Mouse (Mus musculus) intestine, embryonic 14.5 days (tissue): ENCODE results near the gene Mpz. TPM values are rescaled to one million over a fixed set of nuclear protein-coding genes. Genes with fewer than 3 reads are reported as not detected.
"Not testable (repeated sequence)": the region's sequence is repeated elsewhere in the genome, so short reads cannot be mapped to it uniquely, and the experiment has no call there.

Experiments used
- ATAC-seq: fragments of 200-750 bp; cut with Nextera tagmentation; replicated peaks from 2 replicates; pipeline ENCODE4 v1.8.0; 2017; ENCODE audit warnings: low read depth, moderate number of reproducible peaks, moderate TSS enrichment, moderate library complexity; ENCODE audit not compliant: low FRiP score, low TSS enrichment
- DNase-seq: peaks from one replicate; pipeline ENCODE4 v3.0.0-alpha.2; 2018; ENCODE audit warnings: low spot score
- H3K27ac ChIP-seq: fragments of 300-500 bp; sonication (generic); 2 replicates; pipeline ENCODE4 v1.5.1; 2014; ENCODE audit warnings: low read depth, mild to moderate bottlenecking, control low read depth
- H3K27me3 ChIP-seq: fragments of 300-500 bp; sonication (generic); replicated peaks from 2 replicates; pipeline ENCODE4 v1.6.1; 2014; ENCODE audit warnings: low read length, control low read depth; ENCODE audit not compliant: control insufficient read depth, insufficient read depth
- H3K36me3 ChIP-seq: fragments of 300-500 bp; sonication (generic); 2 replicates; pipeline ENCODE4 v1.6.1; 2014; ENCODE audit warnings: low read length, control low read depth; ENCODE audit not compliant: control insufficient read depth, insufficient read depth
- H3K4me1 ChIP-seq: fragments of 300-500 bp; sonication (generic); replicated peaks from 2 replicates; pipeline ENCODE4 v1.6.1; 2014; ENCODE audit warnings: low read length, control low read depth, mixed read lengths; ENCODE audit not compliant: control insufficient read depth, insufficient read depth
- H3K4me2 ChIP-seq: fragments of 300-500 bp; sonication (generic); 2 replicates; pipeline ENCODE4 v1.6.1; 2014; ENCODE audit warnings: low read length
- H3K4me3 ChIP-seq: fragments of 300-500 bp; sonication (generic); 2 replicates; pipeline ENCODE4 v1.5.1; 2014; ENCODE audit warnings: low read depth, low read length, control low read depth, mixed read lengths
- H3K9ac ChIP-seq: fragments of 300-500 bp; sonication (generic); 2 replicates; pipeline ENCODE4 v1.6.1; 2014; ENCODE audit warnings: mild to moderate bottlenecking, low read length
- H3K9me3 ChIP-seq: fragments of 300-500 bp; sonication (generic); 2 replicates; pipeline ENCODE4 v1.6.1; 2016; ENCODE audit warnings: low read length, control low read depth; ENCODE audit not compliant: control insufficient read depth
- WGBS: fragments of 180-500 bp; shearing (Covaris S2); extraction: QIAGEN DNeasy Blood & Tissue Kit; methylation state at CpG from one replicate; pipeline ENCODE4 v1.1.7; 2014; 5-methylcytosine and 5-hydroxymethylcytosine counted together
- polyA plus RNA-seq: library from polyadenylated mRNA; unstranded; fragments of >200 nt; fragmentation: Nextera tagmentation; extraction: Ambion mirVana; gene quantifications from 2 replicates; pipeline ENCODE4 v1.2.1, GENCODE M21; 2014

Gene Mpz
- polyA plus RNA-seq, 1 experiment from 2014 or later = 0.49 TPM

GRCm38 (mm10) chr1:171120893-171121292 lies 29.6 kb upstream of the Mpz start:
- no peaks in the 10 kb centered on the region for H3K27me3 ChIP-seq
- no peaks in the 10 kb centered on the region for H3K9me3 ChIP-seq
- 32% methylated on average over 3 of the region's 3 CpGs for WGBS
- no peak overlapping the region for H3K9ac ChIP-seq
- ATAC-seq (no peak), DNase-seq (no peak)
- peaks cover 5% of the 10 kb centered on the region; the same call in 1 of the 2 replicates for H3K4me1 ChIP-seq
- H3K4me2 ChIP-seq = no peak overlapping the region
- no peak overlapping the region for H3K27ac ChIP-seq
- H3K36me3 ChIP-seq = no peaks in the 10 kb centered on the region
- no peak overlapping the region for H3K4me3 ChIP-seq

- no peak overlapping the region for H3K9ac ChIP-seq
- H3K9me3 ChIP-seq = no peaks in the 10 kb centered on the region
- ATAC-seq (no peak), DNase-seq (no peak)
- 49% methylated on average over 5 of the region's 5 CpGs for WGBS
- H3K27me3 ChIP-seq = no peaks in the 10 kb centered on the region
- no peaks in the 10 kb centered on the region for H3K36me3 ChIP-seq
- peaks cover 5% of the 10 kb centered on the region; the same call in 1 of the 2 replicates for H3K4me1 ChIP-seq
- no peak overlapping the region for H3K4me3 ChIP-seq
- no peak overlapping the region for H3K4me2 ChIP-seq
- no peak overlapping the region for H3K27ac ChIP-seq
Observed at GRCm38 (mm10) chr1:171121839-171122238, 28.7 kb upstream of the Mpz start.

GRCm38 (mm10) chr1:171122932-171123331 lies 27.6 kb upstream of the Mpz start:
- 21% methylated on average over 7 of the region's 7 CpGs for WGBS
- Histone ChIP-seq H3K27me3 (no peaks in the 10 kb centered on the region), H3K36me3 (peaks cover 1% of the 10 kb centered on the region; the same call in 1 of the 2 replicates), H3K4me3 (no peak overlapping the region), H3K4me1 (peaks cover 5% of the 10 kb centered on the region; the same call in 1 of the 2 replicates), H3K9ac (peak overlapping the region; percentile 22; the same call in 1 of the 2 replicates), H3K9me3 (no peaks in the 10 kb centered on the region), H3K27ac (no peak overlapping the region), H3K4me2 (peak overlapping the region; percentile 28)
- DNase-seq (no peak), ATAC-seq (peak; percentile 71)

- Histone ChIP-seq H3K4me1 (peaks cover 5% of the 10 kb centered on the region; the same call in 1 of the 2 replicates), H3K4me3 (no peak overlapping the region), H3K9ac (no peak overlapping the region), H3K36me3 (peaks cover 16% of the 10 kb centered on the region), H3K4me2 (no peak overlapping the region), H3K27ac (no peak overlapping the region), H3K9me3 (no peaks in the 10 kb centered on the region), H3K27me3 (no peaks in the 10 kb centered on the region)
- DNase-seq = no peak
- ATAC-seq = no peak
- WGBS = 82% methylated on average over 5 of the region's 5 CpGs
Observed at GRCm38 (mm10) chr1:171124398-171124797, 26.1 kb upstream of the Mpz start.

GRCm38 (mm10) chr1:171129251-171129650 lies 21.3 kb upstream of the Mpz start:
- peaks cover 60% of the 10 kb centered on the region for H3K36me3 ChIP-seq
- no peaks in the 10 kb centered on the region for H3K9me3 ChIP-seq
- no peaks in the 10 kb centered on the region for H3K4me1 ChIP-seq
- H3K4me3 ChIP-seq = no peak overlapping the region
- ATAC-seq (no peak), DNase-seq (no peak)
- no peaks in the 10 kb centered on the region for H3K27me3 ChIP-seq
- no peak overlapping the region for H3K4me2 ChIP-seq
- H3K9ac ChIP-seq = no peak overlapping the region
- 57% methylated on average over 7 of the region's 7 CpGs for WGBS
- H3K27ac ChIP-seq = no peak overlapping the region

- Histone ChIP-seq H3K36me3 (peaks cover 77% of the 10 kb centered on the region), H3K4me3 (no peak overlapping the region), H3K9me3 (no peaks in the 10 kb centered on the region), H3K4me1 (no peaks in the 10 kb centered on the region), H3K27ac (no peak overlapping the region), H3K4me2 (no peak overlapping the region), H3K27me3 (no peaks in the 10 kb centered on the region), H3K9ac (no peak overlapping the region)
- DNase-seq = no peak
- ATAC-seq = no peak
- WGBS = 81% methylated on average over 1 of the region's 1 CpGs
Observed at GRCm38 (mm10) chr1:171130971-171131370, 19.5 kb upstream of the Mpz start.

- H3K36me3 ChIP-seq = peaks cover 89% of the 10 kb centered on the region
- 95% methylated on average over 2 of the region's 2 CpGs for WGBS
Observed at GRCm38 (mm10) chr1:171135600-171135999, 14.9 kb upstream of the Mpz start.

GRCm38 (mm10) chr1:171137486-171138155 lies 12.9 kb upstream of the Mpz start:
- not testable (repeated sequence) for H3K9me3 ChIP-seq, DNase-seq, H3K4me1 ChIP-seq, H3K4me2 ChIP-seq, H3K9ac ChIP-seq, ATAC-seq, H3K27me3 ChIP-seq, H3K27ac ChIP-seq, H3K4me3 ChIP-seq
- 89% methylated on average over 8 of the region's 8 CpGs for WGBS
- peaks cover 92% of the 10 kb centered on the region for H3K36me3 ChIP-seq

More at GRCm38 (mm10) chr1:171135600-171135999, 14.9 kb upstream of the Mpz start:
- Histone ChIP-seq H3K27me3 (no peaks in the 10 kb centered on the region), H3K27ac (no peak overlapping the region), H3K4me3 (no peak overlapping the region), H3K4me1 (no peaks in the 10 kb centered on the region), H3K9ac (no peak overlapping the region), H3K9me3 (no peaks in the 10 kb centered on the region), H3K4me2 (no peak overlapping the region)
- ATAC-seq (no peak), DNase-seq (no peak)

GRCm38 (mm10) chr1:171142981-171143380 lies 7.5 kb upstream of the Mpz start:
- not testable (repeated sequence) for H3K27ac ChIP-seq, ATAC-seq, DNase-seq, H3K9ac ChIP-seq, H3K9me3 ChIP-seq, H3K4me1 ChIP-seq, H3K4me2 ChIP-seq, H3K27me3 ChIP-seq, H3K4me3 ChIP-seq
- peaks cover 74% of the 10 kb centered on the region for H3K36me3 ChIP-seq
- WGBS = 92% methylated on average over 9 of the region's 11 CpGs
